Mouse (Mus musculus) heart, adult 18-20 months (tissue): Measurements from ENCODE around the gene Chst14. TPM values are rescaled to one million over a fixed set of nuclear protein-coding genes. Genes with fewer than 3 reads are reported as not detected.

Source experiments
- DNase-seq, 2 experiments: peaks; one replicate each; pipeline ENCODE4 v3.0.0; 2021 to 2022; ENCODE audit warnings: mixed read lengths in 1 of 2
- total RNA-seq, 2 experiments: library from RNA; stranded (reverse); gene quantifications; 2 replicates each; pipeline ENCODE4 v1.2.3; 2021

The Chst14 gene
- total RNA-seq, 2 experiments from 2014 or later: 6.9 to 7.9 TPM

- DNase-seq: no peak
Observed at GRCm38 (mm10) chr2:118905433-118906117, 20.7 kb upstream of the Chst14 start.

GRCm38 (mm10) chr2:118906118-118906492, 20.2 kb upstream of the Chst14 start:
- DNase-seq: peak in 1 of 2 experiments; percentile 43

- DNase-seq: peak; percentile 50 to 59
Observed at GRCm38 (mm10) chr2:118907781-118908180, 18.5 kb upstream of the Chst14 start.

GRCm38 (mm10) chr2:118909151-118909550, 17.1 kb upstream of the Chst14 start:
- DNase-seq: no peak

GRCm38 (mm10) chr2:118910605-118911278, 15.6 kb upstream of the Chst14 start:
- no peak for DNase-seq

- DNase-seq: no peak
Observed at GRCm38 (mm10) chr2:118912706-118913105, 13.6 kb upstream of the Chst14 start.

GRCm38 (mm10) chr2:118913551-118914276, 12.6 kb upstream of the Chst14 start:
- peak in 1 of 2 experiments; percentile 43 for DNase-seq

- no peak for DNase-seq
Observed at GRCm38 (mm10) chr2:118914685-118915084, 11.6 kb upstream of the Chst14 start.

GRCm38 (mm10) chr2:118916436-118916835, 9.9 kb upstream of the Chst14 start:
- DNase-seq: no peak

- DNase-seq: no peak
Observed at GRCm38 (mm10) chr2:118918543-118918942, 7.8 kb upstream of the Chst14 start.

- DNase-seq: no peak
Observed at GRCm38 (mm10) chr2:118920428-118920827, 5.9 kb upstream of the Chst14 start.

GRCm38 (mm10) chr2:118925952-118926351, 344 bp upstream of the Chst14 start:
- no peak for DNase-seq

- DNase-seq: no peak
Observed at GRCm38 (mm10) chr2:118926998-118927739, 873 bp downstream of the Chst14 start.

GRCm38 (mm10) chr2:118941341-118941740, 15.0 kb downstream of the Chst14 start:
- DNase-seq: no peak

- DNase-seq: no peak
Observed at GRCm38 (mm10) chr2:118943232-118943631, 16.9 kb downstream of the Chst14 start.

- no peak for DNase-seq
Observed at GRCm38 (mm10) chr2:118948818-118949217, 22.5 kb downstream of the Chst14 start.

GRCm38 (mm10) chr2:118949699-118950098, 23.4 kb downstream of the Chst14 start:
- DNase-seq: no peak

GRCm38 (mm10) chr2:118956497-118956896, 30.2 kb downstream of the Chst14 start:
- no peak for DNase-seq

GRCm38 (mm10) chr2:118959644-118960043, 33.3 kb downstream of the Chst14 start:
- no peak for DNase-seq

GRCm38 (mm10) chr2:118960413-118960812, 34.1 kb downstream of the Chst14 start:
- no peak for DNase-seq

- no peak for DNase-seq
Observed at GRCm38 (mm10) chr2:118961546-118961945, 35.2 kb downstream of the Chst14 start.

GRCm38 (mm10) chr2:118963007-118963675, 36.8 kb downstream of the Chst14 start:
- DNase-seq: no peak
